Mouse (Mus musculus): ENCODE measurements around the gene Marco. TPM values are rescaled to one million over a fixed set of nuclear protein-coding genes. Genes with fewer than 3 reads are reported as not detected.

Gene Marco
- total and polyA plus RNA-seq, 3 experiments, result 0.15 to 0.79 (median 0.76) TPM

GRCm38 (mm10) chr1:120459032-120459431 is 45.8 kb downstream of the Marco start:
- Histone ChIP-seq H3K36me3 (replicated peaks in 1 of 2; ENCODE audit: control insufficient read depth in 1 of 2, insufficient read depth in 1 of 2, low read length in 1 of 2) (no peaks in the 10 kb centered on the region), H3K9ac (ENCODE audit: insufficient read depth, low read depth) (no peak overlapping the region), H3K79me2 (replicated peaks; ENCODE audit: control insufficient read depth, extremely low read depth, insufficient read depth, poor library complexity, severe bottlenecking) (no peaks in the 10 kb centered on the region), H3K4me1 (ENCODE audit: control insufficient read depth in 1 of 2, insufficient read depth in 2 of 2) (peaks cover 0 to 10% of the 10 kb centered on the region in 2 experiments; a peak in 1 of 4 replicates), H3K9me3 (replicated peaks; ENCODE audit: low read length) (no peaks in the 10 kb centered on the region), H3K27ac (ENCODE audit: insufficient read depth, low read depth) (no peak overlapping the region), H3K4me2 (ENCODE audit: insufficient read depth, low read depth, poor library complexity, severe bottlenecking) (no peak overlapping the region), H3K27me3 (replicated peaks) (no peaks in the 10 kb centered on the region), H3K4me3 (replicated peaks in 1 of 3; ENCODE audit: low read depth in 2 of 3, low read length in 2 of 3, poor library complexity in 1 of 3) (no peak overlapping the region)
- dilution Hi-C loops (cut with MboI; ENCODE audit: extremely low pct_ligation_motif_present, extremely low pct_unique_long_range_greater_than_20kb, low sequenced_read_pairs), result no loop called here
- in situ Hi-C loops (cut with MboI; ENCODE audit: low pct_ligation_motif_present, low pct_unique_long_range_greater_than_20kb, low sequenced_read_pairs), result no loop called here
- DNase-seq (ENCODE audit: extremely low read depth), result no peak
- TF ChIP-seq POLR2A (IDR thresholded peaks at IDR 0.05; ENCODE audit: low read depth, low read length) (no peak), TCF12 (IDR thresholded peaks at IDR 0.05; ENCODE audit: low read depth, low read length) (no peak), JUND (conservative IDR thresholded peaks at IDR 0.05; ENCODE audit: low read depth, low read length) (no peak), MEF2A (IDR thresholded peaks at IDR 0.05; ENCODE audit: borderline replicate concordance, low read depth, low read length) (no peak), SIN3A (IDR thresholded peaks at IDR 0.05; ENCODE audit: low read length) (no peak), PAX5 (IDR thresholded peaks at IDR 0.05; ENCODE audit: low read length) (no peak)

DNA sequence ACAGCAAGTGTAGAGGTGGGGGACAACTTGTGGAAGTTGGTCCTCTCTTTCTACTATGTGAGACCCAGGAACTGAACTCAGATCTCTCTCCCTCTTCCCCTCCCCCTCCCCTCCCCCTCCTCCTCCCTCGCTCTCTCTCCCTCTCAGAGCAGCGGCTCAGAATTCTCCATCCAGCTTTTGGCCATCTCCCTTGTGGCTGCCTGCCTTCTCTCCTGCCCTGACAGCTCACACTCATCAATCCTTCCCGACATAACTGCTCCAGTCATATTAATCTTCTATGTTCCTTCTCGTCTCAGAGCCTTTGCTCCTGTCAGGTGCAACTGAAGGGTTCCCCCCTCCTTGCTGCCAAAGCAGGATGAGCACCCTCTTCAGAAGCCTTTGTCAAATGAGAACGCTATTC is 46.3 kb downstream of the Marco start:
- H3K36me3 ChIP-seq (replicated peaks in 1 of 2; ENCODE audit: control insufficient read depth in 1 of 2, insufficient read depth in 1 of 2, low read length in 1 of 2), result no peaks in the 10 kb centered on the region
- no peak overlapping the region for H3K4me3 ChIP-seq (replicated peaks in 1 of 3; ENCODE audit: low read depth in 2 of 3, low read length in 2 of 3, poor library complexity in 1 of 3)
- TF ChIP-seq RCOR1 (conservative IDR thresholded peaks at IDR 0.05; ENCODE audit: low read depth, low read length) (no peak), ZKSCAN1 (IDR thresholded peaks at IDR 0.05; ENCODE audit: borderline replicate concordance, low read depth, low read length) (no peak)
- H3K4me1 ChIP-seq (ENCODE audit: control insufficient read depth in 1 of 2, insufficient read depth in 2 of 2), result peaks cover 0 to 10% of the 10 kb centered on the region in 2 experiments; a peak in 1 of 4 replicates
- no peaks in the 10 kb centered on the region for H3K79me2 ChIP-seq (replicated peaks; ENCODE audit: control insufficient read depth, extremely low read depth, insufficient read depth, poor library complexity, severe bottlenecking)
- dilution Hi-C loops (cut with MboI; ENCODE audit: extremely low pct_ligation_motif_present, extremely low pct_unique_long_range_greater_than_20kb, low sequenced_read_pairs), result no loop called here
- in situ Hi-C loops (cut with MboI; ENCODE audit: low pct_ligation_motif_present, low pct_unique_long_range_greater_than_20kb, low sequenced_read_pairs), result no loop called here
- no peak overlapping the region for H3K4me2 ChIP-seq (ENCODE audit: insufficient read depth, low read depth, poor library complexity, severe bottlenecking)
- no peaks in the 10 kb centered on the region for H3K9me3 ChIP-seq (replicated peaks; ENCODE audit: low read length)
- no peaks in the 10 kb centered on the region for H3K27me3 ChIP-seq (replicated peaks)
- no peak overlapping the region for H3K27ac ChIP-seq (ENCODE audit: insufficient read depth, low read depth)
- H3K9ac ChIP-seq (ENCODE audit: insufficient read depth, low read depth), result no peak overlapping the region
- no peak for DNase-seq (ENCODE audit: extremely low read depth)

DNA sequence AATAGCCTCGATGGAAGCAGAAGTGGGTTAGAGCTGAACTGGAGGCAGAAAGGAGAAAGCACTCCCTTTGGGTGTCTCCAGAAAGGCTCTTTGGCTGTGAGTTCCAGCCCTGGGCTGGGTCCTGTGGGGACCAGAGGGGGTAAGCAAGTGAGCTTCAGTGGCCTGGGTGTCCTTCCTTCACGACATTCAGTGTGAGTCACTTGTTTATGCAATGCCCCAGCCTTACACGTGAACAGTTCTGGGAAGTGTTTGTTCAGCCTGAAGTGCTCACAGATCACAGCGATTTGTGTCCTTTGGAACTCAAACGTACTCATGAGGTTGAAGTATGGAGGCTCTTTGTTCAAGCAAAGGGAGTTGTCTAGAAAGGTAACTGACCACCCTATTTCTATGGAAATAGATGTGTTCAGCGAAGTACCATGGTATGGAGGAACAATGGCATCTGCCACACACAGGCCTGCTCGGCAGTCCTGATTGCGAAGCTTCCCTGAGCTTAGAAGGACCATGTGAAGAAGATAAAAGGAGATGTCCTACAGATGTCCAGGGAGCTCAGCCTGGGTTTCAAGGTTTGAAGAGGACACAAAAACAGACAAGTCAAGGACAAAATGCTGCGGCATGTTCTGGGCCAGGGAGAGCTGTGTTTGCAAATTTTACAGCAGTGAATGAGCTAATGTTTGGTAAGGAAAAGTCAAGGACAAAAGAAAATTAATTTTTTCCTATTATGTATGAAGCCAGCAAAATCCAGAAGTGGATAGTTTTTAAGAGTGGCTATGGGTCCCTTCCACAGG is 53.1 kb downstream of the Marco start:
- H3K27ac ChIP-seq (ENCODE audit: insufficient read depth, low read depth), result no peak overlapping the region
- dilution Hi-C loops (cut with MboI; ENCODE audit: extremely low pct_ligation_motif_present, extremely low pct_unique_long_range_greater_than_20kb, low sequenced_read_pairs) (no loop called here), in situ Hi-C loops (cut with MboI; ENCODE audit: low pct_ligation_motif_present, low pct_unique_long_range_greater_than_20kb, low sequenced_read_pairs) (no loop called here)
- H3K4me3 ChIP-seq (replicated peaks in 1 of 3; ENCODE audit: low read depth in 2 of 3, low read length in 2 of 3, poor library complexity in 1 of 3), result no peak overlapping the region
- H3K79me2 ChIP-seq (replicated peaks; ENCODE audit: control insufficient read depth, extremely low read depth, insufficient read depth, poor library complexity, severe bottlenecking), result no peaks in the 10 kb centered on the region
- H3K9me3 ChIP-seq (replicated peaks; ENCODE audit: low read length), result no peaks in the 10 kb centered on the region
- no peaks in the 10 kb centered on the region for H3K36me3 ChIP-seq (replicated peaks in 1 of 2; ENCODE audit: control insufficient read depth in 1 of 2, insufficient read depth in 1 of 2, low read length in 1 of 2)
- no peak for TF ChIP-seq ETS1 (conservative IDR thresholded peaks at IDR 0.05; ENCODE audit: low read depth, low read length)
- TF ChIP-seq ZKSCAN1 (IDR thresholded peaks at IDR 0.05; ENCODE audit: borderline replicate concordance, low read depth, low read length), result no peak
- no peak for TF ChIP-seq POLR2A (IDR thresholded peaks at IDR 0.05; ENCODE audit: low read depth, low read length)
- no peak for TF ChIP-seq HCFC1 (IDR thresholded peaks at IDR 0.05; ENCODE audit: low read depth, low read length)
- TF ChIP-seq MXI1 (IDR thresholded peaks at IDR 0.05; ENCODE audit: low read depth, low read length), result no peak
- no peak for TF ChIP-seq KAT2A (IDR thresholded peaks at IDR 0.05; ENCODE audit: insufficient replicate concordance, low read length)
- TF ChIP-seq ELF1 (IDR thresholded peaks at IDR 0.05; ENCODE audit: low read depth, low read length), result no peak
- no peak for TF ChIP-seq TCF12 (IDR thresholded peaks at IDR 0.05; ENCODE audit: low read depth, low read length)
- TF ChIP-seq USF1 (IDR thresholded peaks at IDR 0.05; ENCODE audit: low read depth, low read length), result no peak
- no peak for TF ChIP-seq MEF2A (IDR thresholded peaks at IDR 0.05; ENCODE audit: borderline replicate concordance, low read depth, low read length)
- H3K27me3 ChIP-seq (replicated peaks), result no peaks in the 10 kb centered on the region
- no peak for DNase-seq (ENCODE audit: extremely low read depth)
- no peak overlapping the region for H3K4me2 ChIP-seq (ENCODE audit: insufficient read depth, low read depth, poor library complexity, severe bottlenecking)
- H3K9ac ChIP-seq (ENCODE audit: insufficient read depth, low read depth), result no peak overlapping the region
- peaks cover 0 to 29% of the 10 kb centered on the region in 2 experiments; a peak in 2 of 4 replicates for H3K4me1 ChIP-seq (ENCODE audit: control insufficient read depth in 1 of 2, insufficient read depth in 2 of 2)
